Mouse (Mus musculus): ENCODE results near the gene Isg20.

Isg20 gene

DNA sequence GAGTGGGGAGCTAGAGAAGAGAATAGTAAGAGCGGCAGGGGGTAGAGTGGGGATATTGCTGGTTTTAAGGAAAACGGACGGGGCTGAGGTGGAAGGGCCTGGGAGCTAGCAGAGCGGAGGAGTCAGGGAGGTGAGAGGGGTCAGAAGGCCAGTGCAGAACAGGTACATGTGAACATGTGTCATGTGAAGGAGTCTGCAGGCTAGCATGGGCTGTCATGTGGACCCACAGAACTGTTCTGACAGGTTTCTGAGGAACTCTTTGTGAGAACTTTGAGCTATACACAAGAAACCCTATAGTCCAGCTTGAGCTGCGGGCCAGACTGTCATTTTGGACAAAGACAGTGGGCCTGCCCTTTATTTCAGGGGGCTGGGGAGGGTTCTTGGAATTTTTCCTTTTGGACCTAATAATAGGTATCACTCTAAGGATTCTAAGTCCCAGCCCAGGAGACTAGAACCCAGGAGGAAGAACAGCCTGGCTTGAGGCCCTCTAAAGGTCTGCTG lies at the start of gene Isg20:
Gene Isg20, plus strand, starts transcription at position 451 of the 501 bp plus-strand sequence.
- no peak for DNase-seq (ENCODE audit: low spot score)

DNA sequence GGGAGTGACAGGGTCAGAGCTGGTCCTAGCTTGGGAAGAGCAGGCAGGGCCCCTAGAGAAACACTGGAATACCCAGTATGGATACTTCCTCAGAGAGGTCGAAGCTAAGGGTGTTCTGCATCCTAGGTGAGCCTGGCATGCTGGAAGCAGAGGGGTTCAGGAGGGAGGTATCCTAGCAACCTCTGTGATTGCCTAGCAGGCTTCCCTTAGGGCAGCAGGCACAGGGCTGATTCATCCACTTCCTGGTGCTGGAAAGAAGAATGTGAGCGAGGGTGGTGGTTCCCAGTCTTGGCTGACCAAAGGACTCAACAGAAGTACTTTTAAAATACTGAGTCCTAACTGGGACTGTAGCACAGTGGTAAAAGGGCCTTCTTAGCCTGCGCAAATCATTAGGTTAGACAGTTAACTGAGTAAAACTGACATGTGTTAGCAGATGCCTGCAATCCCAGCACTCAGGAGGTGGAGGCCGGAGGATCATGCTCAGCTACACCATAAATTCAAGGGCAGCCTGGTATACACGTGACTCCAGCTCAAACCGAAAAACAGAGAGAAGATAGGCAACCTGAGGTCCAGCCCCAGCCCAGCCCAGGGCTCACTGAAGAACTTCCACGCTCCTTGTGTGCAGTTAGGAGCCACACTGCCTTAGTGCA lies 49.3 kb upstream of the Isg20 start:
- no peak for DNase-seq (ENCODE audit: low spot score)

DNA sequence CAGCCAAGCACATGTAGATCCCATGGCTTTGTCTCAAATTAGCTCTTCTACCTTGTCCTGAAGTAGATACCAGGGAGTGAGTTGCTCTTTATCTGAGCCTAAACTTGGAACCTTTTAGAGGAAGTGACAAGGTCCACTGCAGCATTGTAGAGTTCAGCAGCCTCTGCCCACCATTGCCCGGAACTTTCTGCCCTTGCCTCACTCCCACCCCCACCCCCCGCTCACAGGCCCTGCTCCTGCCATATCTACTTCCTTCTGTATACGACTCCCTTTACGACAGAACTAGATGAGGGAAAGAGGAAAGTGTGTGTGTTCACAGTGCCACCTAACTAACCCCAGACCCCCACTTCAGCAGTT lies 48.8 kb upstream of the Isg20 start:
- DNase-seq (ENCODE audit: low spot score) = no peak

DNA sequence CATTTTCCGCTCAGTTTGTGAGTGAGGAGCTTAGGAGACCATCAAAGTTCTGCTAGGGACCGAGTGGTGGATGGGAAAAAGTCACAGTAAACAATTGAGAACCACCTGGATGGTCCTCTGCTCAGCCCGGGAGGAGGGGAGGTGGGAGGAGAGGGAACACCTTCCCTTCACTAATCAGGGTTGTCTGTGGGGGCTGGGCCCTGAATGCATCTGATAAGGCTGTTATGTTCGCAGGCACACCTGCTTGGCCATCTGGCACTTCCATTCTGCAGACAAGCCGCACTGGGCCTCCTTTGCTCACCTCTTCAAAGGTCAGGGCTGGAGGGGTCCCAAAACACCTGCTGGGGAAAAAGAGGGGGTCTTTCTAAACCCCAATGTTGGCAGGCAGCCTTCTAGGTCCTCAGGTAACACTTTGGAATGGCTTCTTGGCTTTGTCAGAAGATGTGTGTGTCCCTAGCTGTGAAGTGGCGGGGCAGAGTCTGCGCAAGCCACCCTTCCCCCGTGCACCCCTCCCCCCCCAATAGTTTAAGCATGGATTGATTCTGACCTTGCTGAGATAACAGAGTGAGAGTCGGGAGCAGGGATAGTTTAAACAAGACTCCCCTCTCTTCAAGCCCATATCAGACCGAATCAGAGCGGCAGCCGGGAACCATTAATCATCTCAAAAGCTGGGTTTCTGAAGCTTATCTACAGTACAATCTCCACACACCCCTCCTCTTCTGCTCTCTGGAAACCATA lies 47.8 kb upstream of the Isg20 start:
- no peak for DNase-seq (ENCODE audit: low spot score)

DNA sequence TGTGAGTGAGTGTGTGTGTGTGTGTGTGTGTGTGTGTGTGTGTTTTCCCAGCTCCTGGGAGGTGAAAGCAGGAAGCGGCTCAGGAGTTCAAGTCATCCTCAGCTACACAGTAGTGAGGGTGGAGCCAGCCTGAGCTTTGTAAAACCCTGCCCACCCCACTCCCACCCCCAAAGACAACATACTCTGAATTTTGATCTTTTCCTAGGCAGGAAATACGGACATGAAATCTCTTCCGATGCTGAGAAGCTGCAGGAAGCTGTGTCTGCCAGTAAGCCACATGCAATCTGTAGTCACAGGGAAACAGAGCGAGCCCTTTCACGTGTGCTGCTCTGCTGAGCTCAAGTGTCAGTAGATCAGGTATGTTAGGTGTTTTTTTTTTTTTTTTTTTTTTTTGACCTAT lies 44.5 kb upstream of the Isg20 start:
- no peak for DNase-seq (ENCODE audit: low spot score)

DNA sequence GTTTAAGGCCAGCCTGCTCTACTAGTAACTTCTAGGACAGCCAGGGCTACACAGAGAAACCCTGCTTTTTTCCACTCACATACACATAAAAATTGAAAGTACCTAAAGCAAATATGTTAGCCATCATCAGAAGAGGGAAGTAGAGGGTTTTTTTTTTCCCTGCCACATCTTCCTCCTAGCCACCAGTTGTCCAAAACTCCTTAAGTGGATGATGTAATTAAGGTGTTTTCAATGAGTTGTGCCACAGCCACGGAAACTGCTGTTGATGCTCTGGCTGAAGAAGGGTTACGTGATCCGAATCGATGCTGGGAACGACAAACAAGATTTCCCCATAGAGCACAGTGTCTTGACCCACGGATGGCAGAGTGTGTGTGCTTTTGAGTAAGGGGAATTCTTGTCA lies 40.9 kb upstream of the Isg20 start:
- no peak for DNase-seq (ENCODE audit: low spot score)

DNA sequence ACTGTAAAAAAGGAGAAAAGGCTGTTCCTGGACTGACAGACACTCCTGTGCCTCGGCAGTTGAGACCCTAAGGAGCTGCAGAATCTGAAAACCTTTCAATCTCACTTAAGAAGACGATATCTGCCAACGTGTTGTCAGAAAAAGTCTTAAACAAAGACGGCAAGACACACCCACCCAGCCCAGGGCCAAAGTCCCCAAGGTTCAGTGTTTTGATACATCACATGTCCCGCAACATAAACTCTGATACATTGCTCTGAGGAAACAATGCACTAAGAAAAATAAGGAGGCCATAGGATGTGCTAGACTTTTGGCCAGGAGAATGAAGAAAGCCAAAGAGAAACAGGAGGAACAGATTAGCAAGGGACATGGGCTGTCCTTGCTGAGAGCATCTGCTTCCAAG lies 40.4 kb upstream of the Isg20 start:
- no peak for DNase-seq (ENCODE audit: low spot score)

DNA sequence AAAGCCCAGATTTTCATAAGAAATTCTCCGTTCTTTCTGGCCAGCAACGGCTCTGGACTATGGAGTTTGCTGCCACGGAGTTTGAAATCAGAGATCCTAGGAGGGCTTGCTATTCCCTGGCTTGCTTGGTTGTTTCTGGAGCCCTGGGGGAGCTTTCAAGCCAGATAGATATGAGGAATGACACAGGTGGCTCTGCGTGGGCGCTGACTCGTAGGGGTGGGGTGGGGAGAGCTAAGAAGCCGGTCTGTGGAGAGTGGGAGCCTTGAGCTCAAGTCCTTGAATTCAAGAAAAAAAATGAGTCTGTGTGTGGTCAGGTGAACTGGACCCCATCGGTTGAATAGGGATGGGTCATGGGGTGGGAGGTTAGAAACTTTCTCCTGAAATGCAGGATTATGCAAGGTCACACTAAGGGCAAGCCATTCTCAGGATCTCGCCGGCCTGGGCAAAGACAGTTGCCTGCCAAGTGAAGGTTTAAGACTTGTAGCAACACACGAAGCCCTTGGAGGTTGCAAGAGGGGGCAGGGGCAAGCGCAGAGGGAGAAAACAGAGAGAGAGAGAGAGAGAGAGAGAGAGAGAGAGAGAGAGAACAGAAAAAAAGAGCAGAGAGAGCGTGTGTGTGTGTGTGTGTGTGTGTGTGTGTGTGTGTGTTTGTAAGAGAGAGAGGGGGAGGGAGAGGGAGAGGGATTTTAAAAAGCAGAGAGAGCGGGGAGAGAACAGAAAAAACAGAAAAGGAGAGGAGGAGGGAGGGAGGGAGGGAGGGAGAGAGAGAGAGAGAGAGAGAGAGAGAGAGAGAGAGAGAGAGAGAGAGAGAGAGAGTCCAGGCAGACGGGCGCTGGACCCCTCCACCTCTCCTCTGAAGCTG lies 31.4 kb upstream of the Isg20 start:
- DNase-seq (ENCODE audit: low spot score) = no peak

DNA sequence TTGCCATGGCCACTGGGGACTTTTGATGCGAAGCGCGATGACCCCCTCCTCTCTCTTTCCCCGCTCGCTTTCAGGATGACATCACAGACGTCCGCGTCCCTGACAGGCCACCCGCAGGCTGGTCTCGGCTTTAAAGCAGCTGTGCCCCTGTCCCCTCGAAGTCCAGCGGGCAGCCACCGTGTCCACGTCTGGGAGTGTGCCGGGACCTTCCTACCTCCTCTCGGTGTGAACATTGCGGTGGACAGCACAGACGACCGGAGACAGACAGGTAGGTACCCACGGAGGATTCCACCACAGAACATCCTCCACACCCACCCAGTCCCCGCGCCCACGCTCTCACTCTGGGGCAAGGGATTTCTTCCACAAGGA lies 30.8 kb upstream of the Isg20 start:
- DNase-seq (ENCODE audit: low spot score) = no peak

DNA sequence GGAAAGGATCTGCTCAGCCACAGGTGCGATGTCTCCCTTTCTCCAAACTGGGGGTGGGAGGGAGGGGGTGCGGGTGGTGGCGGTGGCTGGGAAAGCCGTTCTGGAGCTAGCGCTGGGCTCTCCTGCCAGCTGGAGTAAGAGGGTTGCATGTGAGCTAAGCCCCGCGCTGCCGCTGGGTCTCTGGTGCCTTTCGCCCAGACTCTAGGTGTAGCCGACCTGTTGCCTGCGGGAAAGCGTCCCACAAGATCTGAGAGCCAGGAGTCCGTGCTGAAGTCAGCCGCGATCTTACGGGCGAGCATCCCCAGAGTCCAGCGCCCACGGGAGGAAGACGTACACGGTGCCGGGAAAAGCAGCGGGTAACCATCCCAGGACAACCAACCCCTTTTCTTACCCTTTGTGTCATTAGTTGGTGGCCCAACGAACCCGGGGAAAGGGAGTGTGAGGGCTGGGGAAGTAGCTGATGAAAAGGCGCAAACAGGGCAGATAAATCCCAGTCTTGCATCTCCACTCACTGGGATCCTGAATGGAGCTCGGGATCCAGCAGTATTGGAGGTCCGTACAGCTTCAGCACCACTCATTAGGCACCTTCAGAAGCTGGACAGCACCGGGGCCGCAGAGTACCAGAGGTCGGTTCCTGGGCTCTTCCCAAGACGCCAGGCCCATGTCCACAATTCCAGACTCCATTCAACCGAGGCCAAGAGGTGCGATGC lies 30.1 kb upstream of the Isg20 start:
- no peak for DNase-seq (ENCODE audit: low spot score)

DNA sequence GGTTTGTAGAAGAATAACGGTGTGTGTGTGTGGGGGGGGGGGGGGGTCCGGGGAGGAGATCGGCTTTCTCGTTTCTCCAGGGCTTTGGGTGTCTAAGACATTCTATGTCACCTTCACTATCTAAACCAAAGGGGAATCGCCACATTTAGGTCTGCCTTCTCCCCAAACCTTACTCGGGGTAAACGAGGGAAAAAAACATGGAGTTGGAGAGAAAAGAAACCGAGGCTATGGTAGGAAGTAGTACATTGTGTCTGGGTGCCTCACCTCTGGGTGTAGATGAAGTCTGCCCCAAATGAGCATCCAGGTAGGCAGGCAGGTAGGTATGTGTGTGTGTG lies 29.5 kb upstream of the Isg20 start:
- no peak for DNase-seq (ENCODE audit: low spot score)

DNA sequence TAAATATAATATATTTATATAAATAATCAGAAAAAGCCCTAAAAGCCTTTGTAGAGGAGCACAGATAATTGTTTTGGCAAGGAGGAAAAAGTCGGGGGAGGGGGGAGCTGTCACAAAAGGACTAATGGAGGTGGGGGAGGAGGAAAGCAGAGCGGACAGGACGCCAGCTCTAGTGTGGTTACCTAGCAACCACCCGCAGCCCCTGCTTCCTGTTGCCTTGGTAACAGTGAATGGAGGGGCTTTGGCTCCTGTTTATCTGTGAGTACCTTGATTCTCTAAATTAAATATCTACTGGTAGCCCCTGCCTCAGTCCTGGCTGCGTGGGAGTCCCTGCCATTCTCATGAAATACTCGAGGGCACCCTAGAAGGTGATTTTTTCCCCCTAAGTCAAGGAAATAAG lies 29.1 kb upstream of the Isg20 start:
- DNase-seq (ENCODE audit: low spot score) = no peak

DNA sequence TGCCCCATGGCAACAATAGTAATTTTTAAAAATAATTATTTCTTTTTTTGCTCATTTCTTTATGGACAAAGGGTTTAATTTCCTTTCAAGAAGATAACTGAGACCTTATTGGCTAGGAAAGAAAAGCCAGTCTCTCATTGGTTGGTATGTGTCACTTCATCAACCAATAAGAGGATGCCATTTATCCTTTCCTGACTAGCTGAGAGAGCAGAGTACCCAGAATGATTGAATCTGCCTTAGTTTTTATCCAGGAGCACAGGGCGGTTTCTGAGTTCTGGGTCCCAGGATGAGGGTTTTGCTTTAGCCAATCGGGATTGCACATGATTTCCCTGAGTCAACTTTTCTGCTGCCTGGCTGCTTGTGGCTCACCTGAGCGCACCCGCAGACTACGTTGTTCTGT lies 27.8 kb upstream of the Isg20 start:
- DNase-seq (ENCODE audit: low spot score) = no peak

DNA sequence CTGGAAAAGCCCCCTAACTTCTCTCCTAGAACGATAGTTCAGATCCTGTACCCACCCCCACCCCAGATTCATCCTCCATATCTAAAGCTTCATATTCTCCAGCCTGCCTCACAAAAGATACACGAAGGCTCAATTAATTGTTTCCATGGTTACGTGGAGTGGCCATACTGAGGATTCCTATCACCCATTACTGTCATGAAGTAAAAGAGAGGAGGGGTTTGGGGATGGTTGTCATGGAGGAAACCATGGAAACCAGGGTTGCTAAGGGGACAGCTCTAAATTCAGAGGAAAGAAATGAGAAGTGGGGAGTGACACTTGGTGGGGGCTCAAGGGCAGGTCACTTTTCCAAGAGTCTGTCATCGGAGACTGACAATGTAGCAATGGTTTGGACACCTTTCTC lies 26.7 kb upstream of the Isg20 start:
- no peak for DNase-seq (ENCODE audit: low spot score)

DNA sequence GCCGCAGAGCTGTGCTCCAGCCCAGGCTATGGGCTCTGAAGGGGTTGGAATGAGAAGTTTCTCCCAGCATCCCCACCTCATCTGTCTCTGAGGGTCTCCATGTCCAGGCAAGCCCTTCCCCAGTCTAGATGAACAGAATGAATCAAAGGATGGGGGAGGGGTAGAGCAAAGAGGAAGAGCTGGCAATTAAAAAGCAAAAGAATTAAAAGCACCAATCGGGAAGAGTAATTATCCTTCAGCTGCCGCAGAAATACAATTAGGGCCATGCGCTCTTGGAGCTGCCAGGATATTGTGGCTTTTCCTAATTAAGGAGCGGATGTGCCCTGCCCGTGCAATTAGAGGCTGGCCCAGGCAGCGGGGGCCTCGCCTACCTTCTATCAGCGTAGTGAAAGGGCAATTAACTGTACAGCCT lies 25.8 kb upstream of the Isg20 start:
- no peak for DNase-seq (ENCODE audit: low spot score)

DNA sequence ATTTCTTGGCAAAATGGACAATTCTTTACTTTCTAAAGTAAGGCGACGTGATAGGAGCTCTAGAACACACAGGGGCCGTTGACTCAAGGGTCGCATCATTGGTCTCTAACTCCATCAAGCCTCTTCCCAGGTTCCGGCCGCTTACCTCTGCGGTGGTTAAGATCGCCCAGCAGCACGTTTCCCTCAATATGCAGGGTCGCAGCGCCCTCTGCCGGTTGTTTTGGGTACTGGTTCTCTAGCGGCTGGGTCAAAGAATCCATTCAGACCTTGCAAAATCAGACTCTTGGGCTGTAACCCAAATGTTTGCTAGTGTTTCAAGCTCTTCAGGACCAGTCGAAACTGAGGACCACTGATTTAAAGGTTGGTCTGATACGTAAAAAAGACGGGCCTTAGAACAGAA lies 22.6 kb upstream of the Isg20 start:
- DNase-seq (ENCODE audit: low spot score) = peak; percentile 87

DNA sequence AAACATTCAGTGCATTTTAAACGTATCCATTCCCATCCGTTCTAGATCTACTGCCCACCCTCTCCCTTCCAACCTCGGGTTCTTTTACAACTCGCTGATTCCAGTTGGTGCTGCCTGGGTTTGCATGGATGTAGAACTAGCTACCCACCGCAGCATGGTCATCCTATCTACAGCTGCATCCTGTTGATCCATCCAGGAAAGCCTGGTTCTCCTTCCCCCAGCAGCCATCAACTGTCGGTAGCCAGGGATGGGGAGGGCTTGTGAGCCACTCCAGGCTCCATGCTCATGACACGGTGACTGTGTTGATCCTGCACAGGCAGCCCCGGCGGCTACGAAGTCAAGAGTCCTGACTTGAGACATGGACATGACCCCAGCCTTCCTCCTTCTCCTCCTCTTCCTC lies 19.3 kb upstream of the Isg20 start:
- no peak for DNase-seq (ENCODE audit: low spot score)

DNA sequence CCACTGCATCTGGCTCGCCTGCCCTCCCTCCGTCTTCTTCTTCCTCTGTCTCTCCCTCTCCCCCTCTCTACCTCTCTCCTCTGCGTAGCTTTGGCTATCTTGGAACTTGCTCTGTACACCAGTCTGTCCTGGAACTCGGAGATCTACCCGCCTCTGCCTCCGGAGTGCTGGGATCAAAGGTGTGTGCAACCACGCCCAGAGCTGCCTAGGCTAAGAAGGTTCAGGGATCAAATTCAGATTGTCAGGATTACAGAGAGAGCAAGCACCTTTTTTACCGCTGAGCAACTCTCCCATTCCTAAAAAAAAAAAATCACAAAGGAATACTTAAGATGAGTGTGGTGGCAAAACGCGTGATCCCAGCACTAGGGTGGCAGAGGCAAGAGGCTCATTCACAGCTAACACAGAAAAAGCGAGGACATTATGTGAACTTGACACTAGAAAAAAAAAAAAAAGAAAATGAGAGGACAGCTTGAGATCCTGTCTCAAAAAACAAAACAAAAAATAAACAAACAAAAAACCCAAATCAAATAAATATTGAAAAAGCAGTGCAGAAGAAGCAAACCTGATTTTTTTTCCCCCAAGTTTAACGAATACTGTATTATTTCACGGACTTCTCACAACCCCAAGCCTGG lies 18.1 kb upstream of the Isg20 start:
- no peak for DNase-seq (ENCODE audit: low spot score)

DNA sequence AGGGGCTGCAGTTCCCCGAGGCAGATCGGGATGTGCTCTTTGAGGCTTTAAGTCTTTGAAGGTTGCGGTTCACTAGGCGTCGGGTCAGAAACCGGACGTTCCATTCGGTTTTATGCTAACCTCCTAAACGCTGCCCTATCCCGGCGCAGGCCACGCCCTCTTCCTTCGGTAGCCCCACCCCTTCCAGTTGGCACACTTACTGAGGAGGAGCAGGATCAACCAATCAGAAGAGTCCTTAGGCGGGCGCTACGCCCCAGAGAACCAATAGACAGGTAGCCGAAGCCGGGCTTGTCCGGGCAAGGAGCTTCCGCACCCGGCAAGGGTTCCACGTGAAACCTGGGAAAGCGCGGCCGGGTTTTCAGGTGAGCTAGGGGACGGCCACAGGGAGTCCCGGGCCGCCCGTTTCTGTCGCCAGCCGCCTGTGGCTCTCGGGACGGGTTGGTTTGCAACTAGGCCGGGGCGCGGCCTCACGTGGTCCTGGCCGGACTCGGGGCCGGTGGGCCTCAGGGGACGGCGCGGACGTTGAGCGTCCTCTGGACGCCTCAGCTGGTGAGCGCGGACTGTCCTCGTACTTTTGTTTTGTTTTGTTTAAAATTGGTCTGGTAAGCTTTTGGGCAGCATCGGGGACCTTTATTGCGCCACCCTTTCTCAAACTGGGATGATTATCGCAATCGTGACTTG lies 17.4 kb upstream of the Isg20 start, which contains the start of gene Aen:
Gene Aen, plus strand, starts transcription at position 202 of the 681 bp plus-strand sequence.
- DNase-seq (ENCODE audit: low spot score) = peak; percentile 99

DNA sequence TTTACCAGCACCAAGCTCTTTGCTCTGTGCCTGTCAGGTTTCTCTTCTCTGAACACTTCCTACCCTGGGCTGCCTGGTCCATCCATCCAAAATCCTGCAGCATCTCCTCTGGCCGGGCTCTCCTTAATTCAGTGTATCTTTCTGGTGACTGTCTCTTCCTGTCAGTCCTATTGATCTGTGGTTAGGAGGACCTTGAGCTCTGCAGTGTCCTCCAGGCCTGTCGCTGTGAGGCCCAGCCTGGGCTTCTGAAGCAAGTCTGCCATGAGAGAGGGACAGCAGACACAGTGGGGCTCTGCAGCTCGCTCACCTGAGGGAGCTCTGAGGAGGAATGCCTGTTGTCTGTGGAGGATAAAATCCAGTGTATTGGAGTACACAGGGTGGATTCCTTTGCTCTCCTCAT lies 15.7 kb upstream of the Isg20 start:
- DNase-seq (ENCODE audit: low spot score) = no peak

DNA sequence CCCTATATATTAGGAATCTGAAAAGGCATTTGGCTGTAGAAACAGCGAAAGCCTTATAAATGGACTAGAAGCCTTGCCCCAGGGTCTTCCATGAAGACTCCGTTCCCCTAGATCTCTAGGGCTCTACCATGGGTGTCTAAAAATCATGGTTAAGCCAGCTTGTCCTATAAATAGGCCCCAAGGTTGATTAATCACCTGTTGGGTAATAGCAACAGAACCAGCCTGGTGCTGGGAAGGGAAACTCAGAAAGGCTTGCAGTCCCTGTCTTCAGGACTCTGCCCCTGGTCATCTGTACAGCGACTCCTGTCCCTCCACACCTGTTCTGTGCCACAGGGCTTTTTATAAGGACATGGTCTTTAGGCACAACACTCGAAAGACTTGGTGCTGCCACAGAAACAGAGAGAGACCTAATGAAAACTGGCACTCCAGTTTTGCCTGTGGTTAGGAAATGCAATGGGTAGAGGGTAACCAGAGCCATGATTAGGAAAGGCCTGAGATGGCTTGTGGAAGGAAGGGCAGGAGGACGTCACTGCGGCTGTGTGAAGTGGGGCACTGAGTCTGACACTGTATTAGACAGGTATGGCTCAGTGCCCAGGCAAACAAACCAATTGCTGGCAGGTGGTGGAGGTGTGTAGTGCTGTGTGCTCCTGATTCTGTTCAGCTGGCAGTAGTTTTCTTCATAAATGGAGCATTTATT lies 9.9 kb upstream of the Isg20 start:
- no peak for DNase-seq (ENCODE audit: low spot score)
